Mouse (Mus musculus): ENCODE measurements at regions not wholly inside any gene's neighbourhood (a gene's known extent, or its start where the extent isn't known, plus 50 kb on each side); places are given as distances from the start of the nearest gene placed in this dataset.

DNA sequence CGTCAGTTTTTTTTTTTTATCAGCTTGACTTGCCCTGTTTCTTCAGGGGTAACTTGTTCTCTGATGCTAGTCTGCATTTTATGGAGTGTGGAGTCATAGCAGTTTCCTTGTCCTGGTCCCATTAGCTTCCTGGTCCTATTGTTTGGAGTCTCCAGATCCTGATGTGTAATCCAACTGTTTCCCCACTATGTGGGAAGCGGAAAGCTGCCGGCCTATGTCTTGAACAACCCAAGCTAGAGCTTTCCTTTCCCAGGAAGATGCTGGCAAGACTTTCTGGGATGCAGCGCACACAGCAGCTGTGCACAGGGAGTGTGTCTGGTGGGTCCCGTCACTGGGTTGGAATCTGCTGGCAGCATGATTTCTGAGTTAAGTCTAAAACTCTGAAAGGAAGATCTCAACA, 82.1 kb upstream of the Arglu1 start:
- Histone ChIP-seq H3K4me3 (no peak overlapping the region), H3K4me2 (no peak overlapping the region), H3K9me3 (replicated peaks) (no peaks in the 10 kb centered on the region), H3K9ac (no peak overlapping the region), H3K36me3 (no peaks in the 10 kb centered on the region), H3K27ac (no peak overlapping the region), H3K4me1 (no peaks in the 10 kb centered on the region), H3K27me3 (replicated peaks) (no peaks in the 10 kb centered on the region)
- no peak for ATAC-seq
- WGBS (ENCODE audit: insufficient replicate concordance): 64% methylated on average over 5 of the region's 5 CpGs

DNA sequence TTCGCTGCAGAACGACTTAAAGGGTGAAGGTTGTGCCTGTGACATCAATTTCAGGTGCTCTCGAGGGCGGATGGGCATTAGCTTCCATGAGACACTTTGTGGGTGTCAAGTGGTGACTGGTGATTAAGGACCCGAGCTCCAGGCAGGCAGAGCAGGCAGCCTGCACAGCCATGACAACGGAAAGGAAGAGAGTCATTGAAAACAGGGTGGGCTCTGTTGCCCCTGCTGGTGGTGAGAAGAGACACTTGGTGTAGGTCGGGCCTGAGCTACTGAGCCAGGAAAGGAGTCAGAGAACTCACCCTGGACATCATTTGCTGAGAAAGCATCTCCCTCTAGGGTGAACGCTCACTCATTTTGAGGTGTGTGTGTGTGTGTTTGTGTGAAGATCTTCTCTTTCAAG, 80.1 kb upstream of the Arglu1 start:
- Histone ChIP-seq H3K9ac (no peak overlapping the region), H3K4me1 (no peaks in the 10 kb centered on the region), H3K9me3 (replicated peaks) (no peaks in the 10 kb centered on the region), H3K27me3 (replicated peaks) (0 out of 2 replicates have a peak, but pooled peaks cover 3% of the 10 kb centered on the region), H3K4me2 (no peak overlapping the region), H3K36me3 (no peaks in the 10 kb centered on the region), H3K27ac (no peak overlapping the region), H3K4me3 (no peak overlapping the region)
- 58% methylated on average over 8 of the region's 8 CpGs for WGBS (ENCODE audit: insufficient replicate concordance)
- ATAC-seq: no peak

DNA sequence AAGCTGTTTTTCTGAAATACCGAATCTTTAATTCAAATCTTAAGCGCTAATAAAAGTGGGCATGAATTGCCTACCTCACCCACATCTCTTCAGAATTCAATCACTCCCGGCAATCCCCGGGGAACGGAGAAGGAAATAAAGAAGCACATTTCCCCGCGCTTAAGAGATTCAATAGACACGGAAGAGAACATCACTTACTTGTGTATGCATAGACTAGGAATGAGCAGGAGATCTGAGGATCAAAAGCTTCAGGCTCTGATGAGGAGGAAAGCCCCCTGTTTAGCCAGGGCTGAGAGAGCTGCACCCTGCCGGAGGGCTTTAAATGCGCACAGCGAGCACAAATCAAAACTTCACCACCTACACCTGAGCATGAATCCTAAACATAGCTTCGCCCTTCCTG, 72.0 kb upstream of the Arglu1 start:
- WGBS (ENCODE audit: insufficient replicate concordance): 77% methylated on average over 12 of the region's 12 CpGs
- H3K4me1 ChIP-seq: no peaks in the 10 kb centered on the region
- no peaks in the 10 kb centered on the region for H3K9me3 ChIP-seq (replicated peaks)
- no peaks in the 10 kb centered on the region for H3K36me3 ChIP-seq
- no peak overlapping the region for H3K9ac ChIP-seq
- 0 out of 2 replicates have a peak, but pooled peaks cover 3% of the 10 kb centered on the region for H3K27me3 ChIP-seq (replicated peaks)
- no peak for ATAC-seq
- H3K4me3 ChIP-seq: no peak overlapping the region
- no peak overlapping the region for H3K4me2 ChIP-seq
- H3K27ac ChIP-seq: no peak overlapping the region

DNA sequence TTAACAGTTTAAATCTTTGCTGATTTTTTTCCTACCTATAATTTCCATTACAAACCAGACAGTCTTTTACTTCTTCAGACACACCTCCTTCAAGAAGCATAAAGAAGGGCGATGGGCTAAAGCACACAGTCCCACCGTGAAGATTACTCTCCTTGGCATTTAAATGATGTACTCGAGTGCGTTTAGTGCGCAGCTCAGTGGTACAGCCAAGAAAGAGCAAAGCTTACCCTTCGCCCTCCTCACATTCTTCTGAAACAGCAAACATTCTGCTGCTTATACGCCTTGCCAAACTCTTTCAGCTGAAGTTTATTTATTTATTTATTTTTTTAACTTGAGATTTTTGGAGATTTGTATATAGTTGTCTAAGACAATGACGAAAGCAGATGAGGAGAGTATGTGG, 68.0 kb upstream of the Arglu1 start:
- H3K9ac ChIP-seq: no peak overlapping the region
- H3K4me1 ChIP-seq: no peaks in the 10 kb centered on the region
- no peaks in the 10 kb centered on the region for H3K9me3 ChIP-seq (replicated peaks)
- H3K27me3 ChIP-seq (replicated peaks): no peaks in the 10 kb centered on the region
- 70% methylated on average over 8 of the region's 8 CpGs for WGBS (ENCODE audit: insufficient replicate concordance)
- H3K4me2 ChIP-seq: no peak overlapping the region
- H3K36me3 ChIP-seq: no peaks in the 10 kb centered on the region
- ATAC-seq: no peak
- H3K4me3 ChIP-seq: no peak overlapping the region
- no peak overlapping the region for H3K27ac ChIP-seq

DNA sequence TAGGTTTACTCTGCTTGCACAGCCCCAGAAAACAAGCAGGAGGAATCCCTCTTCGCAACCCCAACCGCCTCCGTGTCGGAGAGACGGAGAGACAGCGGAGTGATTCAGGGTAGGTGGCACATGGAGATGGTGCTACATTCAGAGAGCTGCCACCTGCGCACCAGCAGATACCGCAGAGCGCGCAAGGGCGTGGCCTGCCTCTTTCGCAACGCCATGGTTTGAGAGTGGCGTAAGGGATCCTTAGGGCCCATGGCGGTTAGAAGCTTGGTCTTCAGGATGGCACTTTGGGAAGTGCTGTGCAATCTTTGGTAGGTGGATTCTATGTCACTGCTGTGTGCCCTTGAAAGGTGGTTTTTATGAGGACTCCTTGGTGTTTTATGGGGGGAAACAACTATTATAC, 60.9 kb upstream of the Arglu1 start:
- no peak overlapping the region for H3K4me2 ChIP-seq
- ATAC-seq: no peak
- WGBS (ENCODE audit: insufficient replicate concordance): 78% methylated on average over 15 of the region's 15 CpGs
- H3K4me1 ChIP-seq: no peaks in the 10 kb centered on the region
- H3K36me3 ChIP-seq: no peaks in the 10 kb centered on the region
- H3K27ac ChIP-seq: no peak overlapping the region
- H3K27me3 ChIP-seq (replicated peaks): no peaks in the 10 kb centered on the region
- H3K4me3 ChIP-seq: no peak overlapping the region
- H3K9ac ChIP-seq: no peak overlapping the region
- no peaks in the 10 kb centered on the region for H3K9me3 ChIP-seq (replicated peaks)

DNA sequence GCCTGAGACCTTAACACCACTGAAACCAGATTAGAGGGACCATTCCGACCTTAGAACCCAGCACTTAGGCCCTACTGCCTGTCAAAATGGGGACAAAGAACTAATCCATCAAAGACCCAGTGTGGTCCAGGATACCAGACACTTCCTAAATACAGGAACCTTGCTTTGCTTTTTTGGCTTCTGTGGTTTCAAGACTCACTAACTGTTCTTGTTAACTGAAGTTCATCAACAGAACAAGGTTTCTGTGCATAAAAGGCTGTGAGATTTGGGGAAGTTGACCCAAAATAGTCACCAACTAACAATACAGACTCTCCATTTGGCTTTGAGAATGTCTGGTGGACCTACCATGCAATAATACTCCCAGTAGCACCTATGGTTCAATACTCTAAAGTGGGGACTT, 56.4 kb upstream of the Arglu1 start:
- Histone ChIP-seq H3K27ac (no peak overlapping the region), H3K27me3 (replicated peaks) (no peaks in the 10 kb centered on the region), H3K36me3 (no peaks in the 10 kb centered on the region), H3K4me2 (no peak overlapping the region), H3K9ac (no peak overlapping the region), H3K4me3 (no peak overlapping the region), H3K4me1 (no peaks in the 10 kb centered on the region), H3K9me3 (replicated peaks) (no peaks in the 10 kb centered on the region)
- 31% methylated on average over 1 of the region's 1 CpGs for WGBS (ENCODE audit: insufficient replicate concordance)
- no peak for ATAC-seq

DNA sequence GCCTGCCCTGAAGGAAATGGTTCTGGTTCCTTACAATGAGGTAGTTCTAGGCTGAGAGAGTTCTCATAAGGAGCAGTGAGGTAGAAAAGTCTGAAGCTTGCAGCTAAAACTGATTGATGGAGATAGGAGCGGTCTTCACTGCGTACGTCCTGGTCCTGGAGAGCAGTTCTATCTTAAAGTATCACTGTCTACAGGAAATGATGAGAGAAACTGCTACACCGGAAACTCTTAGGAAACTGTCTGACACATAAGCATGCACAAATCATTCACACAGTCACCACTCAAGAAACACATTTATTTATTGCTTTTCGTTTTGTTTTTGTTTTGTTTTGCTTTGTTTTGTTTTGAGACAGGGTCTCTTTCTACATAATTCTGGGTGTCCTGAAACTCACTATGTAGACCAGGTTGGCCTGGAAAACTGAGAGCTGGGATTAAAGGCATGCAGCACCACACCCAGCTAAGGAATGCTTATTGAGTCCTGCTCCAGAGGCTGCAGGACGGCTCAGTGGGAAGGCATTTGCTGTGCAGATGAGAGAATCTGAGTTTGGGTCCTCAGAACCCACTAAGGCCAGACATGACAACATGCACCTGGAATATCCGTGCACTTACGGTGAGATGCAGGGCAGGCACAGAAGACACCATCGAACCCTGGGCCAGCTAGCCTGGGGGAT, 55.4 kb upstream of the Arglu1 start:
- no peak for ATAC-seq
- Histone ChIP-seq H3K9me3 (replicated peaks) (no peaks in the 10 kb centered on the region), H3K36me3 (no peaks in the 10 kb centered on the region), H3K4me3 (no peak overlapping the region), H3K4me2 (no peak overlapping the region), H3K27ac (no peak overlapping the region), H3K4me1 (no peaks in the 10 kb centered on the region), H3K27me3 (replicated peaks) (no peaks in the 10 kb centered on the region), H3K9ac (no peak overlapping the region)
- 64% methylated on average over 9 of the region's 9 CpGs for WGBS (ENCODE audit: insufficient replicate concordance)

All from liver, embryonic 12.5 days (tissue).